Mouse (Mus musculus) spleen, adult 2 months (tissue): ENCODE results near the gene E130114P18Rik.

Experiments used
- CTCF ChIP-seq: fragments of 200-500 bp; IDR thresholded peaks from 2 replicates; pipeline ENCODE4 v1.5.1; 2011; ENCODE audit warnings: mild to moderate bottlenecking, inconsistent platforms; ENCODE audit not compliant: insufficient read depth, insufficient read length, insufficient replicate concordance; ENCODE audit errors: extremely low read depth
- POLR2A ChIP-seq: fragments of 200-500 bp; IDR thresholded peaks from 2 replicates; pipeline ENCODE4 v1.6.1; 2011; ENCODE audit warnings: low read depth, low read length, inconsistent platforms

GRCm38 (mm10) chr4:97636569-97636968 lies 141.3 kb downstream of the E130114P18Rik start:
- TF ChIP-seq CTCF (no peak), POLR2A (no peak)
